Comparison of ENCODE assay signal across 8 mouse cellular contexts in the genomic region with DNA sequence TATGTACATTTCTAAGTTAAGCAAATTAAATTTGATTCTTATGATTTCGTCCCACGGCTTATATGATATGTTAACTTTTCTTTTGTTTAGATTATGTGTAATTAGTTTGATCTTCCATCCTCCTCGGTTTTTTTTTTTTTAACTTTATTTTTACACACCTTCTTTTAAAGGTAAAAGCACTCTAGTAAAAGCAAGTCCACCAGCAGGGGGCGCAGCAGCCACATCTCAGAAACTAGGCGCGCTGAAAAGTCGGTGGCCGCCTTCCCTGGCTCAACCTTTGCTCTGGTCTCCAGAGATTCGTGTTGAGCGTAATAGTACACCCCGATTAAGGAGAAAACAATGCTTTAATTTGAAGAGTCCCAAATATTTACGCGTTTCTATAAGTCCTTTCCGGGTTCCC. TPM values are rescaled to one million over a fixed set of nuclear protein-coding genes. Genes with fewer than 3 reads are reported as not detected.
DNase-seq lines count a peak whose midpoint lies in the region; ATAC-seq and TF ChIP-seq lines count a peak whose summit lies in the region.

No protein-coding gene starts in this region.

- peaks cover 20% of the 10 kb centered on the region; the same call in 1 of the 2 replicates for H3K4me1 ChIP-seq in liver, embryonic 12.5 days
- peaks cover 74% of the 10 kb centered on the region for H3K4me1 ChIP-seq in forebrain, embryonic 15.5 days
- no peaks in the 10 kb centered on the region for H3K4me1 ChIP-seq in liver, embryonic 14.5 days (replicated peaks; ENCODE audit: control insufficient read depth in 2 of 2, insufficient read depth in 2 of 2, low read length in 1 of 2)
- peaks cover 37% of the 10 kb centered on the region for H3K4me1 ChIP-seq in neural tube, embryonic 15.5 days

- WGBS in liver, embryonic 12.5 days (ENCODE audit: insufficient replicate concordance), result 1% methylated on average over 14 of the region's 14 CpGs
- under 1% methylated on average over 14 of the region's 14 CpGs for WGBS in forebrain, embryonic 15.5 days
- WGBS in liver, embryonic 14.5 days (ENCODE audit: insufficient replicate concordance), result under 1% methylated on average over 14 of the region's 14 CpGs
- under 1% methylated on average over 14 of the region's 14 CpGs for WGBS in neural tube, embryonic 15.5 days

- no peak overlapping the region for H3K27ac ChIP-seq in liver, embryonic 12.5 days
- H3K27ac ChIP-seq in forebrain, embryonic 15.5 days (replicated peaks), result peak overlapping the region; percentile 97
- H3K27ac ChIP-seq in liver, embryonic 14.5 days, result no peak overlapping the region
- peak overlapping the region; percentile 76; the same call in 1 of the 2 replicates for H3K27ac ChIP-seq in neural tube, embryonic 15.5 days (replicated peaks)

- no peak for ATAC-seq in liver, embryonic 12.5 days
- no peak for ATAC-seq in forebrain, embryonic 15.5 days (replicated peaks)
- ATAC-seq in liver, embryonic 14.5 days (ENCODE audit: insufficient read depth), result no peak
- ATAC-seq in neural tube, embryonic 15.5 days (ENCODE audit: low FRiP score), result no peak

- peak; percentile 71 for TF ChIP-seq CTCF in liver, embryonic 14.5 days (IDR thresholded peaks at IDR 0.05; ENCODE audit: low read depth)

- H3K9me3 ChIP-seq in liver, embryonic 12.5 days (replicated peaks), result no peaks in the 10 kb centered on the region
- H3K9me3 ChIP-seq in forebrain, embryonic 15.5 days, result no peaks in the 10 kb centered on the region
- H3K9me3 ChIP-seq in liver, embryonic 14.5 days (ENCODE audit: control insufficient read depth, low read length), result no peaks in the 10 kb centered on the region
- no peaks in the 10 kb centered on the region for H3K9me3 ChIP-seq in neural tube, embryonic 15.5 days (replicated peaks)

- no peak for TF ChIP-seq EP300 in liver, embryonic 14.5 days (IDR thresholded peaks at IDR 0.05; ENCODE audit: low read depth)

- no peaks in the 10 kb centered on the region for H3K36me3 ChIP-seq in liver, embryonic 12.5 days
- no peaks in the 10 kb centered on the region for H3K36me3 ChIP-seq in forebrain, embryonic 15.5 days
- no peaks in the 10 kb centered on the region for H3K36me3 ChIP-seq in liver, embryonic 14.5 days (replicated peaks; ENCODE audit: control insufficient read depth, insufficient read depth, low read depth)
- H3K36me3 ChIP-seq in neural tube, embryonic 15.5 days, result no peaks in the 10 kb centered on the region

- H3K4me2 ChIP-seq in liver, embryonic 12.5 days, result no peak overlapping the region
- peak overlapping the region; percentile 91 for H3K4me2 ChIP-seq in forebrain, embryonic 15.5 days (replicated peaks)
- H3K4me2 ChIP-seq in liver, embryonic 14.5 days (ENCODE audit: low read depth), result no peak overlapping the region
- peak overlapping the region; percentile 57 for H3K4me2 ChIP-seq in neural tube, embryonic 15.5 days

- peak; percentile 73 for DNase-seq in liver
- DNase-seq in brain, adult 2 months (ENCODE audit: low read depth, low spot score), result peak; percentile 77
- DNase-seq in induced T-regulatory cell, adult 2 months (ENCODE audit: low read depth), result peak; percentile 52
- DNase-seq in liver, embryonic 14.5 days (ENCODE audit: low read depth in 3 of 3, low spot score in 3 of 3), result peak; percentile 12 to 16 (median 14)
- peak; percentile 55 to 88 for DNase-seq in urinary bladder, postnatal 4 days (ENCODE audit: low spot score in 2 of 2)

- H3K27me3 ChIP-seq in liver, embryonic 12.5 days (replicated peaks), result peaks cover 94% of the 10 kb centered on the region
- H3K27me3 ChIP-seq in forebrain, embryonic 15.5 days, result 0 out of 2 replicates have a peak, but pooled peaks cover 2% of the 10 kb centered on the region
- H3K27me3 ChIP-seq in liver, embryonic 14.5 days (ENCODE audit: control insufficient read depth, insufficient read depth, low read length), result peaks cover 88% of the 10 kb centered on the region
- H3K27me3 ChIP-seq in neural tube, embryonic 15.5 days (replicated peaks), result peaks cover 64% of the 10 kb centered on the region

- H3K4me3 ChIP-seq in liver, embryonic 12.5 days, result no peak overlapping the region
- H3K4me3 ChIP-seq in forebrain, embryonic 15.5 days, result peak overlapping the region; percentile 60
- H3K4me3 ChIP-seq in liver, embryonic 14.5 days (ENCODE audit: insufficient read depth in 1 of 2, low read depth in 2 of 2, low read length in 2 of 2), result no peak overlapping the region
- H3K4me3 ChIP-seq in neural tube, embryonic 15.5 days (replicated peaks), result no peak overlapping the region

- H3K9ac ChIP-seq in liver, embryonic 12.5 days, result no peak overlapping the region
- peak overlapping the region; percentile 65 for H3K9ac ChIP-seq in forebrain, embryonic 15.5 days (replicated peaks)
- no peak overlapping the region for H3K9ac ChIP-seq in liver, embryonic 14.5 days (replicated peaks)
- no peak overlapping the region for H3K9ac ChIP-seq in neural tube, embryonic 15.5 days (replicated peaks)

RNA-seq across cellular contexts. Expression of a gene that starts 2.5 kb away (rescaled TPM):
- polyA plus RNA-seq in liver, embryonic 12.5 days (2016; fragmentation: Nextera tagmentation; extraction: Ambion mirVana), result not detected in 2 replicates
- 39.7 and 42.3 TPM in 2 replicates for polyA plus RNA-seq in forebrain, embryonic 15.5 days (2015; fragmentation: Nextera tagmentation; extraction: Ambion mirVana)
- polyA plus RNA-seq in liver, embryonic 14.5 days (2012; rRNA removed), result 0.06 and 0.18 TPM in 2 replicates
- not detected in 2 replicates for polyA plus RNA-seq in liver, embryonic 14.5 days (2014; fragmentation: Nextera tagmentation; extraction: Ambion mirVana)
- polyA plus RNA-seq in neural tube, embryonic 15.5 days (2015; fragmentation: Nextera tagmentation; extraction: Ambion mirVana), result 11.1 and 13.4 TPM in 2 replicates

Comparison
In these comparisons a context has a peak if more than half of its experiments do, and no peak if none do; other contexts are left out.
1. DNase-seq: peak in every context shown above with its lines; median percentile 77 in brain, adult 2 months; 73 in liver; 72 in urinary bladder, postnatal 4 days; 52 in induced T-regulatory cell, adult 2 months; 14 in liver, embryonic 14.5 days.
2. H3K27ac ChIP-seq: peak in forebrain, embryonic 15.5 days (single experiment) and neural tube, embryonic 15.5 days (single experiment); none in liver, embryonic 12.5 days (single experiment) and liver, embryonic 14.5 days (single experiment).
3. H3K4me2 ChIP-seq: peak in forebrain, embryonic 15.5 days (single experiment) and neural tube, embryonic 15.5 days (single experiment); none in liver, embryonic 12.5 days (single experiment) and liver, embryonic 14.5 days (single experiment).
4. RNA of a gene that starts 2.5 kb away (polyA plus RNA-seq): 39.7 to 42.3 TPM in forebrain, embryonic 15.5 days and 11.1 to 13.4 TPM in neural tube, embryonic 15.5 days; 0.06 to 0.18 TPM in liver, embryonic 14.5 days and not detected in liver, embryonic 12.5 days; every median in the first group is over 10 times any median in the second.